Comparison of ENCODE assay signal across 8 mouse cellular contexts in genomic region chr6:91173221-91173880, GRCm38 (mm10). TPM values are rescaled to one million over a fixed set of nuclear protein-coding genes. Genes with fewer than 3 reads are reported as not detected.
DNase-seq lines count a peak whose midpoint lies in the region; ATAC-seq and TF ChIP-seq lines count a peak whose summit lies in the region.

No protein-coding gene starts in this region.

- TF ChIP-seq EP300 in liver, postnatal 0 days (IDR thresholded peaks at IDR 0.05; ENCODE audit: low read depth), result no peak

- H3K9me3 ChIP-seq in liver, postnatal 0 days (ENCODE audit: low read length), result no peaks in the 10 kb centered on the region

- 30% methylated on average over 7 of the region's 7 CpGs for WGBS in liver, postnatal 0 days (ENCODE audit: insufficient replicate concordance)
- WGBS in olfactory bulb, adult 2 months, result 49% methylated on average over 7 of the region's 7 CpGs

- H3K27me3 ChIP-seq in liver, postnatal 0 days (ENCODE audit: insufficient read depth, low read length), result no peaks in the 10 kb centered on the region

- ATAC-seq in liver, postnatal 0 days, result no peak; the same call in 1 of the 2 replicates

- no peaks in the 10 kb centered on the region for H3K36me3 ChIP-seq in liver, postnatal 0 days (replicated peaks; ENCODE audit: insufficient read depth, low read length)

- TF ChIP-seq CTCF in liver, postnatal 0 days (IDR thresholded peaks at IDR 0.05; ENCODE audit: low read depth), result peak; percentile 68
- peak; percentile 45; the same call in 1 of the 2 replicates for TF ChIP-seq CTCF in olfactory bulb, adult 2 months (IDR thresholded peaks at IDR 0.05; ENCODE audit: insufficient read depth, low read depth, low read length)

- no peak overlapping the region for H3K27ac ChIP-seq in liver, postnatal 0 days (ENCODE audit: low read depth)
- no peak overlapping the region for H3K27ac ChIP-seq in olfactory bulb, adult 2 months (ENCODE audit: insufficient read depth, low read depth, low read length)

- no peaks in the 10 kb centered on the region for H3K4me1 ChIP-seq in liver, postnatal 0 days (ENCODE audit: insufficient read depth)
- H3K4me1 ChIP-seq in olfactory bulb, adult 2 months (ENCODE audit: control insufficient read depth, insufficient read depth, low read length), result no peaks in the 10 kb centered on the region

- no peak for TF ChIP-seq POLR2A in olfactory bulb, adult 2 months (IDR thresholded peaks at IDR 0.05; ENCODE audit: insufficient read depth, low read depth, low read length)

- H3K4me3 ChIP-seq in liver, postnatal 0 days (ENCODE audit: low read depth, low read length), result no peak overlapping the region
- H3K4me3 ChIP-seq in olfactory bulb, adult 2 months (ENCODE audit: insufficient read depth, low read depth, low read length), result no peak overlapping the region

- DNase-seq in A20 (ENCODE audit: low read depth, low spot score) (peak; percentile 53), ZHBTc4 (ENCODE audit: low read depth, low spot score) (peak; percentile 61)
- peak; percentile 64 for DNase-seq in embryo, embryonic 9.5 days (ENCODE audit: extremely low spot score)
- DNase-seq in heart, adult 8-10 months (ENCODE audit: low spot score), result peak; percentile 74
- DNase-seq in kidney, adult 9 months, result peak; percentile 45
- DNase-seq in liver, postnatal 0 days, result peak; percentile 60
- no peak for DNase-seq in c-Kit-positive CD71-positive TER-119-positive erythroid progenitor cells, embryonic 14.5 days (ENCODE audit: low spot score)

- no peak overlapping the region for H3K4me2 ChIP-seq in liver, postnatal 0 days (ENCODE audit: low read depth, low read length)

- no peak overlapping the region for H3K9ac ChIP-seq in liver, postnatal 0 days (replicated peaks)

RNA-seq across cellular contexts. Expression of gene Hdac11, which starts 16.9 kb away (rescaled TPM):
- 10 to 100 TPM; 20.1 to 24.7 (median 23.3) TPM for total RNA-seq in heart, adult 8-10 months (2022)
- polyA plus RNA-seq in liver, postnatal 0 days (2015; fragmentation: Nextera tagmentation; extraction: Ambion mirVana), result 3.4 and 4.6 TPM in 2 replicates
- polyA plus RNA-seq in olfactory bulb, adult 2 months (2012; ENCODE audit: insufficient read depth, insufficient read length, low replicate concordance, missing spikeins), result not detected in 2 replicates

RNA-seq across cellular contexts. Expression of gene Fbln2, which starts 38.9 kb away (rescaled TPM):
- total RNA-seq in heart, adult 8-10 months (2022), result 10 to 100 TPM; 42.1 to 59.3 (median 49.9) TPM
- polyA plus RNA-seq in liver, postnatal 0 days (2015; fragmentation: Nextera tagmentation; extraction: Ambion mirVana), result 3.8 and 4.0 TPM in 2 replicates
- not detected in 2 replicates for polyA plus RNA-seq in olfactory bulb, adult 2 months (2012; ENCODE audit: insufficient read depth, insufficient read length, low replicate concordance, missing spikeins)

RNA-seq across cellular contexts. Expression of gene Nup210, which starts 56.7 kb away (rescaled TPM):
- 1 to 10 TPM; 2.9 to 5.5 (median 3.2) TPM for total RNA-seq in heart, adult 8-10 months (2022)
- 8.5 and 11.8 TPM in 2 replicates for polyA plus RNA-seq in liver, postnatal 0 days (2015; fragmentation: Nextera tagmentation; extraction: Ambion mirVana)
- polyA plus RNA-seq in olfactory bulb, adult 2 months (2012; ENCODE audit: insufficient read depth, insufficient read length, low replicate concordance, missing spikeins), result not detected in 2 replicates
